Mouse (Mus musculus): ENCODE results near the gene Neu1.
"Not testable (repeated sequence)": the region's sequence is repeated elsewhere in the genome, so short reads cannot be mapped to it uniquely, and the experiment has no call there.

The Neu1 gene

DNA sequence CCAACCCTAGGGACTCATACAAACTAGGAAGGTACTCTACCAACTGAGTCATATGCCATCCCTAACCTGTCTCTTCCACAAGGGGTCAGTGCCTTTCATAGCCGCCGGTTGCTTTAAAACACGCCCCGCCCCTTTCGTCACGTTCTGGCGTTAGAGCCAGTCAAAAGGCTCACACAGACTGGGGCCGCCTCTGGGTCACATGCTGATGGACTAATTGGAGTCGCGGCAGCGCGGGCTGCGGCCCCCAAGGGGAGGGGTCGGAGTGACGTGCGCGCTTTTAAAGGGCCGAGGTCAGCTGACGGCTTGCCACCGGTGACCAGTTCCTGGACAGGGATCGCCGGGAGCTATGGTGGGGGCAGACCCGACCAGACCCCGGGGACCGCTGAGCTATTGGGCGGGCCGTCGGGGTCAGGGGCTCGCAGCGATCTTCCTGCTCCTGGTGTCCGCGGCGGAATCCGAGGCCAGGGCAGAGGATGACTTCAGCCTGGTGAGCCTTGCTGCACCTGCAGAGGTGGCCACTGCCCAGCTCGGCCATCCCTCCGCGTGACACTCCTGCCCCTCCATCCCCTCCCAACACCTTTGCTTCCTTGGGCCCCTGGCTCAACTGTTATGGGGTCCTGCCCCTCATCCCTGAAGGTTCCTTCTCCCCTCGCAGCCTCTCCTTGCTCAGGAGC, at the start of gene Neu1:
Gene Neu1 (plus strand): TSS at position 193 of the 674 bp plus-strand sequence.
- DNase-seq = peak; percentile 99

DNA sequence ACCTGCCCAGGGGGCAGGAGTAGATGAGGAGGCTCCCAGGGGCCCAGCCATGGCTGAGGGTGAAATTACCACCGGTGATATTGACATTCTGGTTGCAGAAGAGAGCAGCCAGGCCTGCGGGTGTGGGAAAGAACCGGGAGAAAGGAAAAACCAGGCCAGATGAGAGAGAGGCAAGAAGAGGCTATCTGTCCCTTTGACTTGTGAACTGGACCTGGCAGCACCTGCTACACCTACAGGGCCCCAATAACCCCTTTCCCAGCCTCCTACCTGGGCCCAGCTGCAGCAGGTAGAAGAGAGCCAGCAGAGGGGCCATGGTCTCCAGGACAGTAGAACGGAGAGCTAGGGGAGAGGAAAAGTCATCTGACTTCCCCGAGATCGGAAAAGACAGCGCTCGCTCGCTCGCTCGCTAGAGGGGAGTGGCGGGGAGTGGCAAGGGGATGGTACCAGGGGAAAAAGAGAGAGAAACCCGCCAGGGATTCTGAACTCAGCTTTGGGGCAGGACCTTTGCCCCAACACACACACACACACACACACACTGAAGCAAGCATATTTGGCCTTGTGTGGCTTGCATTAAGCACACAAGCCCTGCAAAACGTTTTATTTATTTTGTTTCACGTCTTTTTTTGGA, 49.3 kb upstream of the Neu1 start, which contains the start of gene Gm20547:
Gene Gm20547 (minus strand): TSS at position 360 of the 628 bp plus-strand sequence.
- DNase-seq = no peak

DNA sequence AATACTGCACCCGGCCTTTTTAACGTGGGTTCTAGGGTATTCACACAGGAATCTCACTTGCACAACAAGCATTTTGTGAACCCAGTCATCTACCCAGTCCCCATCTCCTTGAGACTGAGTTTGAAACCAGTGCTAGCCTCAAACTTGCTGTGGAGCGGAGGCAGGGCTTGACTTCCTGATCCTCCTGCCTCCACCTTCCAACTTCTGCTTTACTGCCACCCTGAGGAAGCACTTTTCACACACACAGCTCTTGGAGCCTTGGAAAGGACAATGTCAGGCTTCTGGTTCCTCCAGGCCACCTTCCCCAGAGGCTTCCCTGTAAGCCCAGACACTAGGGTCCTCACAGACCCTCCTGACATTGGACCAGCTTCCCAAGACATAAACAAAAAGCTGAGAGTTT, 47.7 kb upstream of the Neu1 start:
- no peak for DNase-seq

- DNase-seq = no peak
Measured at GRCm38 (mm10) chr17:34884704-34885103, 46.3 kb upstream of the Neu1 start.

GRCm38 (mm10) chr17:34885615-34886014, 45.4 kb upstream of the Neu1 start:
- no peak for DNase-seq

DNA sequence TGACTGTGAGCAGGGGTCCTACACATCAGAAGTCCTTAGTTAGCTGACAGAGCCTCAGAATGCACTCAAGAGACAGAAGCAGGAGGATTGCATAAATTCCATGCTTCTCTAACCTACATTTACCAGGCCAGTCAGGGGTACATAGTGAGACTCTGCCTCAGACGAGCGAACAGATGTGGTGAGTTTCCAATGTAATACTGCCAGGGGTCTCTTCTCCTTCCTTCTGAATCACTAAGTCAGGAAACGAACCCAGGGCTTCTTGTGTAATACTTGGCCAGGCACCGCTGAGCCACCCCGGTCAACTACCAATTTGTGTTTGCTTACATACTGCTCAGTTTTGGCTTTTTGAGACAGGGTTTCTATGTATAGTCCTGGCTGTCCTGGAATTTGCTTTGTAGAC, 43.1 kb upstream of the Neu1 start:
- DNase-seq = no peak

GRCm38 (mm10) chr17:34890074-34890743, 40.8 kb upstream of the Neu1 start:
- no peak for DNase-seq

- DNase-seq = no peak
Measured at GRCm38 (mm10) chr17:34891377-34891776, 39.7 kb upstream of the Neu1 start.

DNA sequence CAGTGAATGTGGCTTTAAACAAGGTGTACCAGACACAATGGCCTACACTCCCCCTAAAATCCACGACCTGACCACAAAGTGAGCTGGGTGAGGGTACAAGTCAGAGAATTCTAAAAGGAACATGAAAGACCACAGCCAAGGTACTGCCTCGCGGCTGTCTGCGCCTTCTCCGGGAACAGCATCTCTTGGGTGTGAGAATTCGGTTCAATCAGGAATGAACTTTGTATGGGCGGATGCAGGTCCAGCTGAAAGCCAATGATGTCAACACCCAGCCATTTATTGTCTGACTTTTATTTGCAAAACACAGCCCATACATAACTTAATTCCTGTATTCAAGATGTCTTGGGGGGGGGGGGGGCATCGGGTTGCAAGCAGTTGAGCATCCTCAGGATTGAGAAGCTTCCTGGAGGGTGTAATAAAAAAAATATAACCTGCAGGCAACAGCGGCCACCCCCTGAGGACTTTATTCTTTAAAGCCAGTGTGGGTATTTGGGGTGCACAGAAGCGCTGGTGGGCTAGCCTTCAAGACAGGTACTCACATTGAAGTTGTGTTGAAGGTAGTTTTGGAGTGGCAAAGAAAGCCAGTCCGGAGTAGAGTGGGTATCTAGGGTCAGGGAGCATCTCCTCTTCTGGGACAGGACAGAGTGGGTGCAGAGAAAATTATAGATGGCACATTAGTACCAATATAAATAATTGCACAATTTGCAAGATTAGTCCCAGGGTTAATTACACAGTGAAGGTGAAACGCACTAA, 37.8 kb upstream of the Neu1 start:
- DNase-seq = no peak

DNA sequence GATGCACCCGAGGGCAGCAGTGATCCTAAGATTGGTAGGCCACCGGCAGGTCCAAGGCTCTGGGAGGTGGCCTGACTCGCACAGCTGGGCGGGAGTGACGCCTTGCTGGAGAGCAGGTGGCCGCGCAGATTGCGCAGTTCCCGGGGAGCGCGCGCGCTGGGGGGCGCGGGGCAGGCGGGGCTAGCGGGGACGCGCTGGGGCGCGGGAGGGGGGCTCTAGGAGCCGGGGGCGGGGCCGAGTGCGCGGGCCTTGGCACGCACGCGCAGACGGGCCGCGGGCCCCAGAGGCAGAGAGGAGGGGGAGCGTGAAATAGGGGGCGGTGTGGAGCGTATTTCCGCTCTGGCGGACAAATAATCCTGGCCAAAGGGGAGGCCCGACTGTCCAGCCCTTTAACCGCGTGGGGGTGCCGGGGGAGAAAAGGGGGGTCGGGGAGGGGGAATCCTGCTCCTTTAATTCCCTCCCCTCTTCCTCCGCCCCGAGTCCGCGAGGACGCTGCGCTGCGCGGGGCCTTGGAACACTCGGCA, 36.9 kb upstream of the Neu1 start:
- DNase-seq = peak; percentile 96

DNA sequence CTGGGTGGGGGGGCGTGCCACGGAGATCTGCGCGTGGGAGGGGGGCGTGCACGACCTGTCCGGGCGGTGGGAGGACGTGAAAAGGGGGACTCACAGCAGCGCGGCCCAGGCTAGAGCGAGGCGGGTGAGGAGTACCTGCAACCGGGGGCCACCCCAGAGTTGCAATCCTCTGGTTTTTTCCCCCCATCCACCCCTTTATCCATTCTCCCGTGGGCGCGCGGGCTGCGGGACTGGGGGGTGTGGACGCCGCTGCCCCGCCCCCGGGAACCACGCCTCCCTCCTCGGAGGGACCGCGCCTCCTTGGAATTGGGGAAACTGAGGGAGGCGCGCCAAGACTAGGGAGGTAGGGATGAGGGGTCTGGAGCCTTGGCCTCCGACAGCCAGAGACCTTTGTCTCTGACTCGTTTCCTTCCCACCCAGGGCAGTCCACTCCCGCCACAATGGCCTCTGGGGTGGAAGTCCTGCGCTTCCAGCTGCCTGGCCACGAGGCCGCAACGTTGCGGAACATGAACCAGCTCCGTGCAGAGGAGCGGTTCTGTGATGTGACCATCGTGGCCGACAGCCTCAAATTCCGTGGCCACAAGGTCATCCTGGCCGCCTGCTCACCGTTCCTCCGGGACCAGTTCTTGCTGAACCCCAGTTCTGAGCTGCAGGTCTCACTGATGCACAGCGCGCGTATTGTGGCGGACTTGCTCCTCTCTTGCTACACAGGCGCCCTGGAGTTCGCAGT, 36.1 kb upstream of the Neu1 start:
- peak; percentile 55 for DNase-seq

- no peak for DNase-seq
Measured at GRCm38 (mm10) chr17:34895724-34896123, 35.3 kb upstream of the Neu1 start.

DNA sequence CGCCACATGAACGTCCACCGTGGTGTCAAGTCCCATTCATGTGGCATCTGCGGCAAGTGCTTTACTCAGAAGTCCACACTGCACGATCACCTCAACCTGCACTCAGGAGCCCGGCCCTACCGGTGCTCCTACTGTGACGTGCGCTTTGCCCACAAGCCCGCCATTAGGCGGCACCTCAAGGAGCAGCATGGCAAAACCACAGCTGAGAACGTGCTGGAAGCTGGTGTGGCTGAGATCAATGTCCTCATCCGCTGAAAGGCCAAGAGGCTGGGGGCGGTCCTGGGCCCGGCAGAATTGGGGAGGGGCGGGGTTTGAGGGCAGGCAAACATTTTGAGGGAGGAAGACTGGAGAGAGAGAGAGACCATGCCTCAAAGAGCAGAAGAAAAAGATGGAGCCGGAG, 34.7 kb upstream of the Neu1 start:
- DNase-seq = peak; percentile 31

GRCm38 (mm10) chr17:34897373-34898159, 33.5 kb upstream of the Neu1 start:
- DNase-seq = peak; percentile 65

GRCm38 (mm10) chr17:34898160-34898586, 32.9 kb upstream of the Neu1 start, which contains the start of the genes C2 and Ehmt2:
C2 (minus strand) TSS chr17:34898265.
Ehmt2 (plus strand) TSS chr17:34898469.
- DNase-seq = peak; percentile 85

- no peak for DNase-seq
Measured at GRCm38 (mm10) chr17:34898706-34899052, 32.4 kb upstream of the Neu1 start.

- peak; percentile 50 for DNase-seq
Measured at GRCm38 (mm10) chr17:34899053-34899889, 31.8 kb upstream of the Neu1 start.

- DNase-seq = peak; percentile 58
Measured at GRCm38 (mm10) chr17:34899890-34900243, 31.2 kb upstream of the Neu1 start.

DNA sequence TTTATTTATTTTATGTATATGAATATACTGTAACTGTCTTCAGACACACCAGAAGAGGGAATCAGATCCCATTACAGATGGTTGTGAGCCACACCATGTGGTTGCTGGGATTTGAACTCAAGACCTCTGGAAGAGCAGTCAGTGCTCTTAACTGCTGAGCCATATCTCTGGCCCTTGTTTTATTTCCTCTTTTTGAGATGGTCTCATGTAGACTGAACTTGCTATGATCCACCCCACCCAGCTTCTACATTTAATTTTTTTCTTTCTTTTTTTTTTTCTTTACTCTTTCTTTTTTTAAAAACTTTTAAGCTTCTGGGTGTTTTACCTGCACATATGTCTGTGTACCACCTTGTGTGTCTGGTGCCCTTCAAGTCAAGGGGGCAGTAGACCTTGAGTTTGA, 30.2 kb upstream of the Neu1 start:
- not testable (repeated sequence) for DNase-seq

- DNase-seq = not testable (repeated sequence)
Measured at GRCm38 (mm10) chr17:34901948-34902347, 29.1 kb upstream of the Neu1 start.

GRCm38 (mm10) chr17:34902895-34903294, 28.2 kb upstream of the Neu1 start:
- no peak for DNase-seq

Data from lung, postnatal 10 days (tissue).